Mouse (Mus musculus) forebrain, embryonic 11.5 days (tissue): ENCODE results near the gene Naa20. TPM values are rescaled to one million over a fixed set of nuclear protein-coding genes. Genes with fewer than 3 reads are reported as not detected.

Experiments
- ATAC-seq: fragments of 200-750 bp; cut with Nextera tagmentation; replicated peaks from 2 replicates; pipeline ENCODE4 v1.8.0; 2017; ENCODE audit warnings: moderate TSS enrichment; ENCODE audit not compliant: low FRiP score
- DNase-seq: peaks from one replicate; pipeline ENCODE4 v3.0.0-alpha.2; 2017; ENCODE audit warnings: low spot score
- H3K27ac ChIP-seq: fragments of 300-500 bp; sonication (generic); 2 replicates; pipeline ENCODE4 v1.5.1; 2014; ENCODE audit warnings: low read depth, low read length
- H3K27me3 ChIP-seq: fragments of 300-500 bp; sonication (generic); 2 replicates; pipeline ENCODE4 v1.6.1; 2014; ENCODE audit warnings: mild to moderate bottlenecking, low read length, mixed read lengths; ENCODE audit not compliant: control insufficient read depth, insufficient read depth
- H3K36me3 ChIP-seq: fragments of 300-500 bp; sonication (generic); 2 replicates; pipeline ENCODE4 v1.6.1; 2014; ENCODE audit warnings: mild to moderate bottlenecking, low read length, moderate library complexity, mixed read lengths; ENCODE audit not compliant: control insufficient read depth, insufficient read depth
- H3K4me1 ChIP-seq: fragments of 300-500 bp; sonication (generic); replicated peaks from 2 replicates; pipeline ENCODE4 v1.6.1; 2014; ENCODE audit warnings: low read length, mixed read lengths; ENCODE audit not compliant: control insufficient read depth, insufficient read depth
- H3K4me2 ChIP-seq: fragments of 300-500 bp; sonication (generic); 2 replicates; pipeline ENCODE4 v1.6.1; 2014; ENCODE audit warnings: low read depth, mild to moderate bottlenecking, low read length, moderate library complexity, mixed read lengths; ENCODE audit not compliant: severe bottlenecking
- H3K4me3 ChIP-seq: fragments of 300-500 bp; sonication (generic); 2 replicates; pipeline ENCODE4 v1.5.1; 2014; ENCODE audit warnings: low read depth, low read length
- H3K9ac ChIP-seq: fragments of 300-500 bp; sonication (generic); 2 replicates; pipeline ENCODE4 v1.6.1; 2014; ENCODE audit warnings: low read length
- H3K9me3 ChIP-seq: fragments of 300-500 bp; sonication (generic); 2 replicates; pipeline ENCODE4 v1.6.1; 2016; ENCODE audit warnings: low read length, mixed read lengths; ENCODE audit not compliant: control insufficient read depth
- WGBS: fragments of 180-500 bp; shearing (Covaris S2); extraction: QIAGEN DNeasy Blood & Tissue Kit; methylation state at CpG from one replicate; pipeline ENCODE4 v1.1.7; 2014; 5-methylcytosine and 5-hydroxymethylcytosine counted together
- polyA plus RNA-seq: library from polyadenylated mRNA; unstranded; fragments of >200 nt; fragmentation: Nextera tagmentation; extraction: Ambion mirVana; gene quantifications from 2 replicates; pipeline ENCODE4 v1.2.1, GENCODE M21; 2014

Gene Naa20
- polyA plus RNA-seq, 1 experiment from 2014 or later = 142 TPM

GRCm38 (mm10) chr2:145865344-145865743, 36.6 kb upstream of the Naa20 start:
- Histone ChIP-seq H3K9me3 (no peaks in the 10 kb centered on the region), H3K9ac (no peak overlapping the region), H3K4me2 (no peak overlapping the region), H3K4me1 (peaks cover 9% of the 10 kb centered on the region; the same call in 1 of the 2 replicates), H3K4me3 (no peak overlapping the region), H3K27me3 (no peaks in the 10 kb centered on the region), H3K36me3 (no peaks in the 10 kb centered on the region), H3K27ac (no peak overlapping the region)
- no peak for ATAC-seq
- no peak for DNase-seq
- 90% methylated on average over 3 of the region's 3 CpGs for WGBS

- Histone ChIP-seq H3K4me1 (peaks cover 7% of the 10 kb centered on the region; the same call in 1 of the 2 replicates), H3K4me3 (no peak overlapping the region), H3K27me3 (no peaks in the 10 kb centered on the region), H3K27ac (no peak overlapping the region), H3K36me3 (no peaks in the 10 kb centered on the region), H3K9ac (no peak overlapping the region), H3K9me3 (no peaks in the 10 kb centered on the region), H3K4me2 (no peak overlapping the region)
- ATAC-seq = no peak
- WGBS = 94% methylated on average over 3 of the region's 3 CpGs
- no peak for DNase-seq
These were observed 35.7 kb upstream of the Naa20 start for GRCm38 (mm10) chr2:145866238-145866637.

- Histone ChIP-seq H3K4me1 (peaks cover 7% of the 10 kb centered on the region; the same call in 1 of the 2 replicates), H3K4me3 (no peak overlapping the region), H3K9ac (no peak overlapping the region), H3K4me2 (no peak overlapping the region), H3K36me3 (no peaks in the 10 kb centered on the region), H3K27ac (no peak overlapping the region), H3K27me3 (no peaks in the 10 kb centered on the region), H3K9me3 (no peaks in the 10 kb centered on the region)
- ATAC-seq (no peak), DNase-seq (no peak)
- WGBS = 96% methylated on average over 11 of the region's 11 CpGs
These were observed 35.0 kb upstream of the Naa20 start for GRCm38 (mm10) chr2:145866695-145867449.

- Histone ChIP-seq H3K4me3 (no peak overlapping the region), H3K27me3 (no peaks in the 10 kb centered on the region), H3K36me3 (no peaks in the 10 kb centered on the region), H3K27ac (no peak overlapping the region), H3K4me2 (no peak overlapping the region), H3K9ac (no peak overlapping the region), H3K4me1 (no peaks in the 10 kb centered on the region), H3K9me3 (no peaks in the 10 kb centered on the region)
- DNase-seq (no peak), ATAC-seq (no peak)
- WGBS = 83% methylated on average over 4 of the region's 4 CpGs
These were observed 30.6 kb upstream of the Naa20 start for GRCm38 (mm10) chr2:145871308-145871707.

GRCm38 (mm10) chr2:145872099-145872498, 29.8 kb upstream of the Naa20 start:
- no peaks in the 10 kb centered on the region for H3K36me3 ChIP-seq
- DNase-seq (no peak), ATAC-seq (no peak)
- H3K27ac ChIP-seq = no peak overlapping the region
- WGBS = 91% methylated on average over 1 of the region's 1 CpGs
- H3K27me3 ChIP-seq = no peaks in the 10 kb centered on the region
- H3K4me1 ChIP-seq = no peaks in the 10 kb centered on the region
- no peak overlapping the region for H3K4me2 ChIP-seq
- no peaks in the 10 kb centered on the region for H3K9me3 ChIP-seq
- H3K4me3 ChIP-seq = no peak overlapping the region
- H3K9ac ChIP-seq = no peak overlapping the region

- H3K4me2 ChIP-seq = no peak overlapping the region
- no peaks in the 10 kb centered on the region for H3K27me3 ChIP-seq
- H3K27ac ChIP-seq = no peak overlapping the region
- H3K4me1 ChIP-seq = no peaks in the 10 kb centered on the region
- ATAC-seq (no peak), DNase-seq (no peak)
- WGBS = 83% methylated on average over 1 of the region's 1 CpGs
- H3K9me3 ChIP-seq = no peaks in the 10 kb centered on the region
- no peaks in the 10 kb centered on the region for H3K36me3 ChIP-seq
- no peak overlapping the region for H3K9ac ChIP-seq
- H3K4me3 ChIP-seq = no peak overlapping the region
These were observed 27.9 kb upstream of the Naa20 start for GRCm38 (mm10) chr2:145873953-145874352.

- H3K4me1 ChIP-seq = no peaks in the 10 kb centered on the region
- 73% methylated on average over 3 of the region's 3 CpGs for whole genome bisulfite sequencing
- DNase-seq (no peak), ATAC-seq (no peak)
- no peaks in the 10 kb centered on the region for H3K27me3 ChIP-seq
- no peak overlapping the region for H3K4me2 ChIP-seq
- no peak overlapping the region for H3K4me3 ChIP-seq
- H3K27ac ChIP-seq = no peak overlapping the region
- H3K9ac ChIP-seq = no peak overlapping the region
- H3K36me3 ChIP-seq = no peaks in the 10 kb centered on the region
- H3K9me3 ChIP-seq = no peaks in the 10 kb centered on the region
These were observed 26.9 kb upstream of the Naa20 start for GRCm38 (mm10) chr2:145874879-145875482.

- Histone ChIP-seq H3K4me3 (no peak overlapping the region), H3K36me3 (no peaks in the 10 kb centered on the region; the same call in 1 of the 2 replicates), H3K9me3 (no peaks in the 10 kb centered on the region), H3K27me3 (no peaks in the 10 kb centered on the region), H3K4me1 (no peaks in the 10 kb centered on the region), H3K4me2 (no peak overlapping the region), H3K27ac (no peak overlapping the region), H3K9ac (no peak overlapping the region)
- ATAC-seq (no peak), DNase-seq (no peak)
- WGBS = 92% methylated on average over 3 of the region's 3 CpGs
These were observed 24.7 kb upstream of the Naa20 start for GRCm38 (mm10) chr2:145877191-145877590.
